Mouse (Mus musculus): Measurements from ENCODE around the gene Gh. TPM values are rescaled to one million over a fixed set of nuclear protein-coding genes. Genes with fewer than 3 reads are reported as not detected.
A peak's percentile ranks its signal among the peaks of the same experiment; 100 is the strongest.

Gh gene
- polyA plus RNA-seq, 1 experiment from 2014 or later = not detected

DNA sequence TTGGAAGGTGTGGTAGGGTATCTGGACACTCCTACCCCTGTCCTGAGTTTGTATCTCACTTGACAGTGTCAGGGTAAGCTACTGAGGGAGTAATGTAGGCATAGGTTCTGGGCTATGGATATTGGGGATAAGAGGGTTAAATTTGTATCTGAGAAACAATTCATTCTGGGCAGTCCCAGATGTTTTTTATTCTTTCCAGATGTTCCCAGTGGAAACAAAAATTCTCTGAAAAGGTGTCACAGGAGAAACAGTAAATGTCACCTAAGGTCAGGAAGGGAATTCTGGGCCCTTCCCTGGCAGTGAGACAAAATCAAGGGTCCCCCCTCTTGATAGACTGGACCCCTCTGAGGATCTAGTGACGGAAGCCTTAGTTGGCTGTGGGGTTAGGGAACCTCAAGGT is 14.8 kb upstream of the Gh start:
- H3K4me1 ChIP-seq (ENCODE audit: control insufficient read depth, insufficient read depth, low read length) = peaks cover 18% of the 10 kb centered on the region
- no peak overlapping the region for H3K27ac ChIP-seq (ENCODE audit: low read length)
- no peaks in the 10 kb centered on the region for H3K9me3 ChIP-seq (ENCODE audit: control insufficient read depth, low read length)
- 71% methylated on average over 1 of the region's 1 CpGs for WGBS
- H3K27me3 ChIP-seq (replicated peaks; ENCODE audit: control insufficient read depth, insufficient read depth, low read length) = no peaks in the 10 kb centered on the region
- no peak for ATAC-seq
- no peak overlapping the region for H3K4me3 ChIP-seq (ENCODE audit: low read length)
- no peaks in the 10 kb centered on the region for H3K36me3 ChIP-seq (ENCODE audit: control insufficient read depth, insufficient read depth, low read length)
- H3K9ac ChIP-seq (ENCODE audit: low read depth, low read length) = no peak overlapping the region
- H3K4me2 ChIP-seq (ENCODE audit: low read depth, low read length) = no peak overlapping the region

DNA sequence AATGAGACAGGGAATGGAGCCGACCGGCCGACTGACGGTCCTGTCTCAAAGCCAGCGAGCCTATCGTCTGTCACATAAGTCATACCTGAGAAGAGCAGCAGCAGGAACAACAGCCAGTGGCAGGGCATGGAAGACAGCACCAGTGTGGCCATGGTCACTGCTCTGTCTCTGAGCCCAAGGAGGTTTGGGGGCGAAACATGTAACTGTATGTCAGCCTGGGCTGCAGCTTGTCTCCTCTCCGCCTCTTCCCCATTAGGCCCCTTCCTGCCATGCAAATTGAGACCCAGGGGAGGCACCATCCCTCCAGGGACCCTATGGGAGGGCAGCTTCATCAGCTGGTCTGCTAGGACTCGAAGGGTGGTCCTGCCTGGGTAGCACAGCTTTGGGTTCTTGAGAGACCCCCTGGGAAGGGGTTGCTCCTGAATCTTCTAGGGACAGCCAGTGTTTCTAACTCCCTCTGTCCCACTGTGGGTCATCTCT is 12.7 kb upstream of the Gh start, which contains the start of gene Cd79b:
Gene Cd79b, minus strand, starts transcription at position 430 of the 480 bp plus-strand sequence.
- no peak for ATAC-seq
- 65% methylated on average over 9 of the region's 9 CpGs for WGBS
- Histone ChIP-seq H3K4me2 (ENCODE audit: low read depth, low read length) (no peak within 1 kb of the TSS), H3K9me3 (ENCODE audit: control insufficient read depth, low read length) (no peaks in the 10 kb centered on the region), H3K27ac (ENCODE audit: low read length) (no peak within 1 kb of the TSS), H3K9ac (ENCODE audit: low read depth, low read length) (peak within 1 kb of the TSS; percentile 27; the same call in 1 of the 2 replicates), H3K4me3 (ENCODE audit: low read length) (no peak within 1 kb of the TSS), H3K27me3 (replicated peaks; ENCODE audit: control insufficient read depth, insufficient read depth, low read length) (no peaks in the 10 kb centered on the region), H3K4me1 (ENCODE audit: control insufficient read depth, insufficient read depth, low read length) (peaks cover 18% of the 10 kb centered on the region), H3K36me3 (ENCODE audit: control insufficient read depth, insufficient read depth, low read length) (no peaks in the 10 kb centered on the region)

- H3K4me3 ChIP-seq (ENCODE audit: low read length) = no peak overlapping the region
- H3K4me1 ChIP-seq (ENCODE audit: control insufficient read depth, insufficient read depth, low read length) = peaks cover 14% of the 10 kb centered on the region
- no peaks in the 10 kb centered on the region for H3K9me3 ChIP-seq (ENCODE audit: control insufficient read depth, low read length)
- no peaks in the 10 kb centered on the region for H3K36me3 ChIP-seq (ENCODE audit: control insufficient read depth, insufficient read depth, low read length)
- WGBS = 57% methylated on average over 5 of the region's 5 CpGs
- H3K27ac ChIP-seq (ENCODE audit: low read length) = no peak overlapping the region; the same call in 1 of the 2 replicates
- peak overlapping the region; percentile 27; the same call in 1 of the 2 replicates for H3K9ac ChIP-seq (ENCODE audit: low read depth, low read length)
- peak; percentile 69 for ATAC-seq
- no peaks in the 10 kb centered on the region for H3K27me3 ChIP-seq (replicated peaks; ENCODE audit: control insufficient read depth, insufficient read depth, low read length)
- no peak overlapping the region for H3K4me2 ChIP-seq (ENCODE audit: low read depth, low read length)
These were observed 11.9 kb upstream of the Gh start for GRCm38 (mm10) chr11:106313533-106313932.

DNA sequence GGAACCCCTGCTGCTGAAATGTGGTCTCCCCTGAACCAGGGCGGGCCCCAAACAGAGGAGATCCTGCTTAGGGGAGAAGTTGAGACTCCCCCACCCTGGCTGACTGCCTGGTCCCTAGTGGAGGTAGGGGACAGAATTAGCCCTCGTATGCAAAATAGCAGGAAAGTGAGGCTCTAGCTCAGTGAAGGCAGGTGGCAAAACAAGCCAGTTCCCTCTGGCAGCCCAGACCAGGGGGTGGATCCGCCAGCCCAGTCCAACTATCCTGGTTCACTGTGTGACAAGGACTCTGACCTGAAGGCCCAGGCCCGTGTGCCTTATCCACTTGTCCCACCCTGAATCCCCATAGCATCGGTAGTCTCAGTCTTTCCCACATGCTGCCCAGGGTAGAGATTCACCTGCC is 8.5 kb upstream of the Gh start:
- Histone ChIP-seq H3K27me3 (replicated peaks; ENCODE audit: control insufficient read depth, insufficient read depth, low read length) (no peaks in the 10 kb centered on the region), H3K4me1 (ENCODE audit: control insufficient read depth, insufficient read depth, low read length) (peaks cover 13% of the 10 kb centered on the region), H3K9ac (ENCODE audit: low read depth, low read length) (no peak overlapping the region), H3K9me3 (ENCODE audit: control insufficient read depth, low read length) (no peaks in the 10 kb centered on the region), H3K27ac (ENCODE audit: low read length) (no peak overlapping the region), H3K4me2 (ENCODE audit: low read depth, low read length) (no peak overlapping the region), H3K4me3 (ENCODE audit: low read length) (no peak overlapping the region), H3K36me3 (ENCODE audit: control insufficient read depth, insufficient read depth, low read length) (no peaks in the 10 kb centered on the region)
- WGBS = 74% methylated on average over 5 of the region's 5 CpGs
- ATAC-seq = no peak

GRCm38 (mm10) chr11:106308162-106308561 is 6.5 kb upstream of the Gh start:
- no peak for ATAC-seq
- no peak overlapping the region for H3K4me2 ChIP-seq (ENCODE audit: low read depth, low read length)
- H3K9ac ChIP-seq (ENCODE audit: low read depth, low read length) = no peak overlapping the region
- H3K36me3 ChIP-seq (ENCODE audit: control insufficient read depth, insufficient read depth, low read length) = no peaks in the 10 kb centered on the region
- no peaks in the 10 kb centered on the region for H3K27me3 ChIP-seq (replicated peaks; ENCODE audit: control insufficient read depth, insufficient read depth, low read length)
- H3K4me3 ChIP-seq (ENCODE audit: low read length) = no peak overlapping the region
- no peaks in the 10 kb centered on the region for H3K9me3 ChIP-seq (ENCODE audit: control insufficient read depth, low read length)
- H3K27ac ChIP-seq (ENCODE audit: low read length) = no peak overlapping the region
- no peaks in the 10 kb centered on the region for H3K4me1 ChIP-seq (ENCODE audit: control insufficient read depth, insufficient read depth, low read length)
- WGBS = 81% methylated on average over 11 of the region's 11 CpGs

DNA sequence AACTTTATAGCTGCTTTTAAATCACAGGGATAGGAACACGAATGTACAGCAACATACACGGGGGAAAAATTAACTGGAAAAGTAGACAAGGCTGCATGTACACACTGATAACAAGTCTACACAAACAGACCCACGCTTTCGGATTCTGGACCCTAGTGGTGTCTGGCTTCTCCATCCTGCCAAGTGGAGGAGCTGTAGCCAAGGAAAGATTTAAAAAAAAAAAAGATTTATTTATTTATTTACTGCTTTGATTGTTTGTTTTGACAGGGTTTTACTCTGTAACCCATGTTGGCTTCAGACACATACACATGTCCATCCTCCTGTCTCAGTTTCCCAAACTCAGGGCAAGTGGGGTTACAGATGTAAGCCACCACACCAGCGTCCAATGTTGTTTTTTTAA is 5.8 kb upstream of the Gh start:
- Histone ChIP-seq H3K9me3 (ENCODE audit: control insufficient read depth, low read length) (no peaks in the 10 kb centered on the region), H3K9ac (ENCODE audit: low read depth, low read length) (no peak overlapping the region), H3K4me1 (ENCODE audit: control insufficient read depth, insufficient read depth, low read length) (no peaks in the 10 kb centered on the region), H3K27ac (ENCODE audit: low read length) (no peak overlapping the region), H3K4me2 (ENCODE audit: low read depth, low read length) (no peak overlapping the region), H3K27me3 (replicated peaks; ENCODE audit: control insufficient read depth, insufficient read depth, low read length) (no peaks in the 10 kb centered on the region), H3K36me3 (ENCODE audit: control insufficient read depth, insufficient read depth, low read length) (no peaks in the 10 kb centered on the region), H3K4me3 (ENCODE audit: low read length) (no peak overlapping the region)
- no peak for ATAC-seq
- WGBS = 53% methylated on average over 5 of the region's 5 CpGs

DNA sequence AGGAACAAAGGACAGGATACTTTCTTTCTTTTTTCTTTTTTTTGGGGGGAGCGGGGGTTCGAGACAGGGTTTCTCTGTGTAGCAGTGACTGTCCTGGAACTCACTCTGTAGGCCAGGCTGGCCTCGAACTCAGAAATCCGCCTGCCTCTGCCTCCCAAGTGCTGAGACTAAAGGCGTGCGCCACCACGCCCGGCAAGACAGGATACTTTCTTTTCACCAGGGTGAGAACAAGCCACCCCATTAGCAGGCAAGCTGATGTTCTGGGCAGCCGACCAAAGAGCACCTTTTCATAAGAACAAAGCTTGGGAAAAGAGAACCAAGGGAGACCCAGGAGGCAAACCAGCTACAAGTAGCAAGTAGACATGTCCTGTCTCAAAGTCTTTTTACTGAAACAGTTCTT is 5.1 kb upstream of the Gh start:
- no peak overlapping the region for H3K4me2 ChIP-seq (ENCODE audit: low read depth, low read length)
- WGBS = 83% methylated on average over 9 of the region's 9 CpGs
- no peak overlapping the region for H3K27ac ChIP-seq (ENCODE audit: low read length)
- no peak overlapping the region for H3K9ac ChIP-seq (ENCODE audit: low read depth, low read length)
- no peaks in the 10 kb centered on the region for H3K9me3 ChIP-seq (ENCODE audit: control insufficient read depth, low read length)
- H3K27me3 ChIP-seq (replicated peaks; ENCODE audit: control insufficient read depth, insufficient read depth, low read length) = no peaks in the 10 kb centered on the region
- no peak overlapping the region for H3K4me3 ChIP-seq (ENCODE audit: low read length)
- no peak for ATAC-seq
- H3K4me1 ChIP-seq (ENCODE audit: control insufficient read depth, insufficient read depth, low read length) = no peaks in the 10 kb centered on the region
- H3K36me3 ChIP-seq (ENCODE audit: control insufficient read depth, insufficient read depth, low read length) = no peaks in the 10 kb centered on the region

- Histone ChIP-seq H3K9me3 (ENCODE audit: control insufficient read depth, low read length) (no peaks in the 10 kb centered on the region), H3K36me3 (ENCODE audit: control insufficient read depth, insufficient read depth, low read length) (no peaks in the 10 kb centered on the region), H3K4me3 (ENCODE audit: low read length) (no peak overlapping the region), H3K4me1 (ENCODE audit: control insufficient read depth, insufficient read depth, low read length) (no peaks in the 10 kb centered on the region), H3K27me3 (replicated peaks; ENCODE audit: control insufficient read depth, insufficient read depth, low read length) (no peaks in the 10 kb centered on the region), H3K4me2 (ENCODE audit: low read depth, low read length) (no peak overlapping the region), H3K27ac (ENCODE audit: low read length) (no peak overlapping the region), H3K9ac (ENCODE audit: low read depth, low read length) (no peak overlapping the region)
- ATAC-seq = no peak
- WGBS = 79% methylated on average over 3 of the region's 3 CpGs
These were observed 4.4 kb upstream of the Gh start for GRCm38 (mm10) chr11:106306065-106306385.

DNA sequence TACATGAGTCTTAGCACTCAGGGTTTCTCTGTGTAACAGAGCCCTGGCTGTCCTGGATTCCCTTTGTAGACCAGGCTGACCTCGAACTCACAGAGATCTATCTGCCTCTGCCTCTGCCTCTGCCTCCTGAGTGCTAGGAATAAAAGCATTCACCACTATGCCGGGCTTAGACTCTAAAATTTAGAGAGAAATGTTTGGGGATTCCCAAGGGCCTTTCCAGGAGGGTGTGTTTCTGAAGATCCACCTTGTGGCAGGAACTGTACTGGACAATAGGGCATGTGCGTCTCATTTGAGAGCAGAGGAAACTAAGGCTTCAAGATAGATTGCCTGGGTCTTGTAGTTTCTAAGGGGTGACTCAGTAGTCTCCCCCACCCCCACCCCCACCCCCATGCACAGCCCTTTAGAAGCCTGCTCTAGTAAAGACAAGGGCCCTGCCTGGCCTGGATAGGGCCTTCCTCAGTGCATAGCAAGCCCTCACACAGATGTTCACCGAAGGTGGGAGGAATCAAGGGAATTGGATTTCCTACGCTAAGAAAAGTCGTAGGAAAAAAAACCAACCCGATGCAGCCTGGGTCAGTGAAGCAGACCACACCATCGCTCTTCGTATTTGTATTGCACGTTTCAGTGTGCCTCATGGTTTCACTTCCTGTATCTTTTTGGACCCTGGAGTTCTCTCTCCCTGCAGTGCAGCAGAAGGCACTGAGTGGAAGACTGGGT is 3.8 kb upstream of the Gh start:
- H3K4me1 ChIP-seq (ENCODE audit: control insufficient read depth, insufficient read depth, low read length) = no peaks in the 10 kb centered on the region
- H3K36me3 ChIP-seq (ENCODE audit: control insufficient read depth, insufficient read depth, low read length) = no peaks in the 10 kb centered on the region
- no peak overlapping the region for H3K4me3 ChIP-seq (ENCODE audit: low read length)
- 75% methylated on average over 10 of the region's 10 CpGs for WGBS
- no peak overlapping the region for H3K27ac ChIP-seq (ENCODE audit: low read length)
- H3K4me2 ChIP-seq (ENCODE audit: low read depth, low read length) = no peak overlapping the region
- no peaks in the 10 kb centered on the region for H3K9me3 ChIP-seq (ENCODE audit: control insufficient read depth, low read length)
- ATAC-seq = no peak
- H3K9ac ChIP-seq (ENCODE audit: low read depth, low read length) = no peak overlapping the region
- H3K27me3 ChIP-seq (replicated peaks; ENCODE audit: control insufficient read depth, insufficient read depth, low read length) = no peaks in the 10 kb centered on the region

GRCm38 (mm10) chr11:106302634-106303033 is 969 bp upstream of the Gh start:
- Histone ChIP-seq H3K27me3 (replicated peaks; ENCODE audit: control insufficient read depth, insufficient read depth, low read length) (no peaks in the 10 kb centered on the region), H3K9me3 (ENCODE audit: control insufficient read depth, low read length) (no peaks in the 10 kb centered on the region), H3K36me3 (ENCODE audit: control insufficient read depth, insufficient read depth, low read length) (no peaks in the 10 kb centered on the region), H3K4me2 (ENCODE audit: low read depth, low read length) (no peak overlapping the region), H3K9ac (ENCODE audit: low read depth, low read length) (no peak overlapping the region), H3K27ac (ENCODE audit: low read length) (no peak overlapping the region), H3K4me1 (ENCODE audit: control insufficient read depth, insufficient read depth, low read length) (no peaks in the 10 kb centered on the region), H3K4me3 (ENCODE audit: low read length) (no peak overlapping the region)
- 14% methylated on average over 2 of the region's 2 CpGs for WGBS
- ATAC-seq = peak; percentile 62; the same call in 1 of the 2 replicates
